Mouse (Mus musculus) ES-Bruce4 (cell line): ENCODE data around the gene Akap6.

Source experiments
- CTCF ChIP-seq: IDR thresholded peaks from one replicate; pipeline ENCODE4 v1.8.1; 2011; ENCODE audit warnings: low read depth, low read length
- EP300 ChIP-seq: IDR thresholded peaks from 2 replicates; pipeline ENCODE4 v1.6.1; 2011; ENCODE audit warnings: low read depth, low read length; ENCODE audit not compliant: insufficient read depth

GRCm38 (mm10) chr12:52796471-52796795 is 97.2 kb downstream of the Akap6 start:
- TF ChIP-seq CTCF (no peak), EP300 (no peak)
